19 mouse cellular contexts compared by ENCODE assay signal in the genomic region with DNA sequence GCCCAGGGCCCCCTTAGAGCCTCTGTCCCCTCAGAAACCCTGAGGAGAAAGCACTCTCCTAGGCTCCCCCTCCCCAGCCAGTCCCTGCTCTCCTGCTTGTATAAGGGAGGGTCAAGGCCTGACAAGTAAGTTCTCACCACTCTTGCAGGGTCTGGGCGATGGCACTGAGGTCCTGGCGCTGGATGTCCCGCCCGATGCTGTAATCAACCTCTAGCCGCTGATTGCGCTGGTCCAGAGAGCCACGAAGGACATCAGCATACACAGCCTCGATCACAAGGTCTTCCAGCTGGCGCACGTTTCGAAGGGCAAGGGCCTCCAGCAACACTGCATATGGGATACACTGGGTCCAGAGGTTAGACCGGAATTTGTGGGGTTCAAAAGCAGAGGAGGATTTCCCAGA. TPM values are rescaled to one million over a fixed set of nuclear protein-coding genes. Genes with fewer than 3 reads are reported as not detected.
A peak's percentile ranks its signal among the peaks of the same experiment; 100 is the strongest.
DNase-seq lines count a peak whose midpoint lies in the region; TF ChIP-seq lines count a peak whose summit lies in the region.
"Had no signal": no experiment of that assay in that cellular context is flagged by ENCODE, and none has a peak within 500 bp of the region (broad histone marks: within the 10 kb centered on the region; RNA-seq: fewer than 3 reads in every experiment).

No protein-coding gene starts in this region.

- H3ac ChIP-seq in myocyte (ENCODE audit: control insufficient read depth, insufficient read length): no peak overlapping the region

- DNase-seq in heart, adult 11 months: peak; percentile 91
- DNase-seq in heart, embryonic 10.5 days (ENCODE audit: low spot score): no peak
- peak; percentile 67 for DNase-seq in adrenal gland, adult 8-10 months
- DNase-seq in urinary bladder, postnatal 36 days (ENCODE audit: low spot score in 2 of 2): no peak
- DNase-seq in thymus, adult 18-20 months: no peak
- DNase-seq: cerebellum, adult 11 months; cerebellum, adult 8-10 months; cerebellum, postnatal 14 days; embryo, embryonic 11 days; forebrain, postnatal 0 days; gastrocnemius, postnatal 14 days; heart, postnatal 4 days had no signal

- H3K4me1 ChIP-seq in heart, embryonic 10.5 days: peaks cover 24% of the 10 kb centered on the region
- peaks cover 80% of the 10 kb centered on the region for H3K4me1 ChIP-seq in E14TG2a.4 (replicated peaks; ENCODE audit: low read depth, low read length)

- no peaks in the 10 kb centered on the region for H3K27me3 ChIP-seq in heart, embryonic 10.5 days (ENCODE audit: insufficient read depth, poor library complexity, severe bottlenecking)
- H3K27me3 ChIP-seq in E14TG2a.4 (ENCODE audit: insufficient read depth, low read length) (no peaks in the 10 kb centered on the region), myocyte (ENCODE audit: control insufficient read depth, insufficient read depth, insufficient read length) (no peaks in the 10 kb centered on the region)
- H3K27me3 ChIP-seq: forebrain, embryonic 13.5 days; heart, embryonic 13.5 days; hindbrain, embryonic 12.5 days; intestine, embryonic 15.5 days had no signal

- H3K27ac ChIP-seq in heart, embryonic 10.5 days: no peak overlapping the region
- H3K27ac ChIP-seq: forebrain, embryonic 13.5 days; heart, embryonic 13.5 days; hindbrain, embryonic 12.5 days; intestine, embryonic 15.5 days had no signal

- H3K4me3 ChIP-seq in heart, embryonic 10.5 days: no peak overlapping the region
- H3K4me3 ChIP-seq in E14TG2a.4 (replicated peaks; ENCODE audit: low read length) (peak overlapping the region; percentile 32; the same call in 1 of the 2 replicates), myocyte (no peak overlapping the region)
- H3K4me3 ChIP-seq: forebrain, embryonic 13.5 days; heart, embryonic 13.5 days; hindbrain, embryonic 12.5 days; intestine, embryonic 15.5 days had no signal

- H3K4me2 ChIP-seq in myocyte (ENCODE audit: low read depth): no peak overlapping the region
- H3K4me2 ChIP-seq: forebrain, embryonic 13.5 days; heart, embryonic 13.5 days; hindbrain, embryonic 12.5 days; intestine, embryonic 15.5 days had no signal

- 92% methylated on average over 12 of the region's 12 CpGs for WGBS in heart, embryonic 10.5 days

- peaks cover 68% of the 10 kb centered on the region for H3K36me3 ChIP-seq in heart, embryonic 10.5 days
- H3K36me3 ChIP-seq in E14TG2a.4 (ENCODE audit: insufficient read depth, low read length) (peaks cover 80% of the 10 kb centered on the region), myocyte (ENCODE audit: control insufficient read depth, insufficient read depth) (peaks cover 25% of the 10 kb centered on the region)

- H3K9me3 ChIP-seq in heart, embryonic 10.5 days: no peaks in the 10 kb centered on the region
- H3K9me3 ChIP-seq in E14TG2a.4 (ENCODE audit: low read length): peaks cover 3% of the 10 kb centered on the region
- H3K9me3 ChIP-seq: forebrain, embryonic 13.5 days; heart, embryonic 13.5 days; hindbrain, embryonic 12.5 days; intestine, embryonic 15.5 days had no signal

- no peak for TF ChIP-seq POLR2A in myocyte (IDR thresholded peaks at IDR 0.05; ENCODE audit: insufficient read length, low read depth)

- no peak for TF ChIP-seq CTCF in E14TG2a.4 (conservative IDR thresholded peaks at IDR 0.05; ENCODE audit: low read length)

- H3K79me2 ChIP-seq in myocyte (ENCODE audit: control insufficient read depth, insufficient read depth): peaks cover 11% of the 10 kb centered on the region

TF ChIP-seq in myocyte, 11 proteins besides CTCF, POLR2A, EP300 and RAD21:
- TF ChIP-seq E2F4 (IDR thresholded peaks at IDR 0.05; ENCODE audit: insufficient read depth): no peak
- no peak for TF ChIP-seq TCF12 (IDR thresholded peaks at IDR 0.05; ENCODE audit: insufficient read depth, poor library complexity, severe bottlenecking)
- TF ChIP-seq SRF (IDR thresholded peaks at IDR 0.05; ENCODE audit: control insufficient read depth, insufficient read length, low read depth): no peak
- TF ChIP-seq MYOG (IDR thresholded peaks at IDR 0.05; ENCODE audit: control insufficient read depth in 1 of 3, insufficient read depth in 1 of 3, insufficient read length in 2 of 3, low read depth in 2 of 3): no peak
- peak; percentile 26 for TF ChIP-seq POLR2AphosphoS2 (IDR thresholded peaks at IDR 0.05; ENCODE audit: insufficient read length, low read depth)
- no peak for TF ChIP-seq CEBPB (IDR thresholded peaks at IDR 0.05; ENCODE audit: insufficient read depth, poor library complexity, severe bottlenecking)
- TF ChIP-seq MAX (IDR thresholded peaks at IDR 0.05; ENCODE audit: low read depth): no peak

RNA-seq across cellular contexts. Expression of a gene that starts 4.3 kb away (rescaled TPM):
- 173 and 178 TPM in 2 replicates for polyA plus RNA-seq in heart, embryonic 10.5 days (2016; fragmentation: Nextera tagmentation; extraction: Ambion mirVana)
- 100 to 1,000 TPM; 130 to 160 (median 147) TPM for total RNA-seq in adrenal gland, adult 8-10 months (2022)
- polyA plus RNA-seq in myocyte (2012; fragmentation: generic; extraction: Trizol): 142 TPM

RNA-seq across cellular contexts. Expression of a gene that starts 29.8 kb away (rescaled TPM):
- polyA plus RNA-seq in heart, embryonic 10.5 days (2016; fragmentation: Nextera tagmentation; extraction: Ambion mirVana): 363 and 402 TPM in 2 replicates
- total RNA-seq in adrenal gland, adult 8-10 months (2022): 100 to 1,000 TPM; 277 to 296 (median 287) TPM
- polyA plus RNA-seq in myocyte (2012; fragmentation: generic; extraction: Trizol): 384 TPM

RNA-seq across cellular contexts. Expression of a gene that starts 35.5 kb away (rescaled TPM):
- 0.14 TPM in 1 of 2 replicates, not detected in the other for polyA plus RNA-seq in heart, embryonic 10.5 days (2016; fragmentation: Nextera tagmentation; extraction: Ambion mirVana)
- total RNA-seq in adrenal gland, adult 8-10 months (2022): 1 to 10 TPM in 3 of 4 experiments, under 1 TPM in 1; 0.81 to 3.8 (median 1.9) TPM
- polyA plus RNA-seq in myocyte (2012; fragmentation: generic; extraction: Trizol): 1.1 TPM
- total RNA-seq: common myeloid progenitor, adult 5-6 weeks had no signal

RNA-seq across cellular contexts. Expression of a gene that starts 41.1 kb away (rescaled TPM):
- 123 and 174 TPM in 2 replicates for polyA plus RNA-seq in heart, embryonic 10.5 days (2016; fragmentation: Nextera tagmentation; extraction: Ambion mirVana)
- total RNA-seq in adrenal gland, adult 8-10 months (2022): 100 to 1,000 TPM; 741 to 843 (median 768) TPM
- polyA plus RNA-seq in myocyte (2012; fragmentation: generic; extraction: Trizol): 1,462 TPM

RNA-seq across cellular contexts. Expression of a gene that starts 47.9 kb away (rescaled TPM):
- polyA plus RNA-seq in heart, embryonic 10.5 days (2016; fragmentation: Nextera tagmentation; extraction: Ambion mirVana): 7.9 and 14.2 TPM in 2 replicates
- 10 to 100 TPM; 46.9 to 87.0 (median 56.5) TPM for total RNA-seq in adrenal gland, adult 8-10 months (2022)
- 20.8 TPM for polyA plus RNA-seq in myocyte (2012; fragmentation: generic; extraction: Trizol)

Comparison
In these comparisons a context has a peak if more than half of its experiments do, and no peak if none do; other contexts are left out.
1. DNase-seq: peak in heart, adult 11 months (single experiment) and adrenal gland, adult 8-10 months (single experiment); none in heart, embryonic 10.5 days (single experiment), urinary bladder, postnatal 36 days (0 of 2) and thymus, adult 18-20 months (0 of 2).